Mouse (Mus musculus) bone marrow, adult 2 months (tissue): ENCODE measurements around the gene 1700015G11Rik. TPM values are rescaled to one million over a fixed set of nuclear protein-coding genes. Genes with fewer than 3 reads are reported as not detected.

Experiments used
- H3K27ac ChIP-seq: fragments of 200-500 bp; 2 replicates; pipeline ENCODE4 v1.5.1; 2012; ENCODE audit warnings: low read depth, mild to moderate bottlenecking, control low read depth, inconsistent platforms, low read length; ENCODE audit not compliant: control insufficient read depth, poor library complexity, insufficient read depth
- H3K4me1 ChIP-seq: fragments of 200-500 bp; 2 replicates; pipeline ENCODE4 v1.6.1; 2011; ENCODE audit warnings: low read length; ENCODE audit not compliant: control insufficient read depth, insufficient read depth
- H3K4me3 ChIP-seq: fragments of 200-500 bp; replicated peaks from 2 replicates; pipeline ENCODE3; 2011; ENCODE audit warnings: mild to moderate bottlenecking, low read depth, low read length, control low read depth; ENCODE audit not compliant: control insufficient read depth
- POLR2A ChIP-seq: fragments of 200-500 bp; IDR thresholded peaks from 2 replicates; pipeline ENCODE4 v1.6.1; 2011; ENCODE audit warnings: low read depth, mild to moderate bottlenecking, control low read depth, low read length, borderline replicate concordance; ENCODE audit not compliant: control insufficient read depth
- WGBS: fragments of 180-500 bp; shearing (Covaris S2); methylation state at CpG from one replicate; pipeline ENCODE4 v1.1.7; 2018; 5-methylcytosine and 5-hydroxymethylcytosine counted together
- polyA plus RNA-seq: library from polyadenylated mRNA; stranded (reverse); fragments of >200 nt; gene quantifications from 2 replicates; pipeline ENCODE4 v1.2.4, GENCODE M21; 2011; ENCODE audit warnings: low replicate concordance; ENCODE audit not compliant: missing spikeins, insufficient read depth, insufficient read length

1700015G11Rik gene
- polyA plus RNA-seq, 1 experiment, result not detected

DNA sequence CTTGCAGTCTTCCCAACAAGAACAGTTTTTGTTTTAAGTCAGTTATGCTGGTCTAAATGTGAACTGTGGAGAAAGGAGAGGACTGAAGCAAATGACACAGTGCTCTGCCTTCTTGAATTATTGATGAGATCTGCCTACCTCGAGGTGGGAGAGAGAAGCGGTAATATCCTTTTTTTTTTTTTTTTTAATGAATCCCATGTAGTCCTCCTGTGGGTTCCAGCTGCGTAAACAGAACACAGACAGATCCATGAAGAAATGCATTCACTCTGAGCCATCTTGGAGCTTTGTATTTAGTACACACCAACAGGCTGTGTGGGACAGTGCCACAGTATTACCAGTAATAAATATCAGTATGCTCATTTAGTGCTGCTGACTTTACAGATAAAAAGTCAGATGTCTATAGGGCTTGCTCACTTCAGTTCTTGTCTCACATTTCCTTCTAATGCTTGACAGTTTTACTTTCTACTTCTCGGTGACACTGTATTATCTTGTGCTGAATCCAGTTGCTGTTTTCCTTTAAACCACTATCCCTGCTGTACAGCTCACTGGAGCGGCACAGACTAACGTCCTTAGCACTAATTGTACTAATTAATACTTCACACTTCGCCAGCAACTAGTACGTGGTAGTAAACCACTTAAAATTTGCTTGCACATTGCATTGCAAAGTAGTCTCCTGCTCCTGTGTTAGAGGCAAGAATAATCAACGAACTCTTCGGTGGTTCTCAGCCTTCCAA lies 53.1 kb downstream of the 1700015G11Rik start:
- no peak overlapping the region for H3K27ac ChIP-seq
- 81% methylated on average over 10 of the region's 10 CpGs for WGBS
- TF ChIP-seq POLR2A, result no peak
- no peak overlapping the region for H3K4me3 ChIP-seq
- H3K4me1 ChIP-seq, result no peaks in the 10 kb centered on the region

Other genes starting within 250 kb of the 1700015G11Rik start
- gene Gas2, start 153.7 kb downstream of the 1700015G11Rik start, polyA plus RNA-seq, result 3.2 and 5.4 TPM in 2 replicates
- gene Fancf, start 153.5 kb downstream of the 1700015G11Rik start, polyA plus RNA-seq, result 1.9 and 3.9 TPM in 2 replicates
- 35.4 and 43.9 TPM in 2 replicates for gene Svip, start 9.7 kb downstream of the 1700015G11Rik start, polyA plus RNA-seq